Comparison of ENCODE assay signal across 13 mouse cellular contexts in genomic region chr19:10449190-10449589, GRCm38 (mm10). TPM values are rescaled to one million over a fixed set of nuclear protein-coding genes. Genes with fewer than 3 reads are reported as not detected.
DNase-seq lines count a peak whose midpoint lies in the region; ATAC-seq and TF ChIP-seq lines count a peak whose summit lies in the region.
"Had no signal": no experiment of that assay in that cellular context is flagged by ENCODE, and none has a peak within 500 bp of the region (broad histone marks: within the 10 kb centered on the region; RNA-seq: fewer than 3 reads in every experiment).

No protein-coding gene starts in this region.

- H3K4me1 ChIP-seq in embryonic facial prominence, embryonic 14.5 days (ENCODE audit: control insufficient read depth, insufficient read depth, low read length) = no peaks in the 10 kb centered on the region
- H3K4me1 ChIP-seq in embryonic facial prominence, embryonic 10.5 days = no peaks in the 10 kb centered on the region
- H3K4me1 ChIP-seq in stomach, embryonic 16.5 days (ENCODE audit: control insufficient read depth, insufficient read depth, low read length) = no peaks in the 10 kb centered on the region
- no peaks in the 10 kb centered on the region for H3K4me1 ChIP-seq in stomach, postnatal 0 days (replicated peaks; ENCODE audit: control insufficient read depth, insufficient read depth)
- no peaks in the 10 kb centered on the region for H3K4me1 ChIP-seq in neural tube, embryonic 14.5 days (ENCODE audit: control insufficient read depth, insufficient read depth, low read length)

- ATAC-seq in embryonic facial prominence, embryonic 14.5 days (ENCODE audit: low read depth) = 0 out of 2 replicates have a peak, but pooled peaks have one; percentile 19
- ATAC-seq in stomach, embryonic 16.5 days (ENCODE audit: insufficient read depth, low FRiP score) = peak; percentile 27; the same call in 1 of the 2 replicates
- ATAC-seq in stomach, postnatal 0 days (ENCODE audit: low FRiP score, low TSS enrichment) = no peak
- peak; percentile 22; the same call in 1 of the 2 replicates for ATAC-seq in neural tube, embryonic 14.5 days (ENCODE audit: low read depth)
- ATAC-seq: liver, embryonic 12.5 days had no signal

- no peak overlapping the region for H3K4me2 ChIP-seq in embryonic facial prominence, embryonic 14.5 days (ENCODE audit: low read depth, low read length)
- H3K4me2 ChIP-seq in stomach, embryonic 16.5 days (ENCODE audit: low read depth, low read length) = no peak overlapping the region
- H3K4me2 ChIP-seq in stomach, postnatal 0 days (replicated peaks; ENCODE audit: low read depth) = no peak overlapping the region
- no peak overlapping the region for H3K4me2 ChIP-seq in neural tube, embryonic 14.5 days (ENCODE audit: low read depth, low read length)
- H3K4me2 ChIP-seq: heart, embryonic 12.5 days; liver, embryonic 12.5 days; midbrain, embryonic 12.5 days had no signal

- H3K27ac ChIP-seq in embryonic facial prominence, embryonic 14.5 days (replicated peaks; ENCODE audit: low read depth, low read length) = no peak overlapping the region
- H3K27ac ChIP-seq in embryonic facial prominence, embryonic 10.5 days (replicated peaks) = no peak overlapping the region
- H3K27ac ChIP-seq in layer of hippocampus, adult 2 months = peak overlapping the region; percentile 18; the same call in 1 of the 2 replicates
- no peak overlapping the region; the same call in 1 of the 2 replicates for H3K27ac ChIP-seq in stomach, embryonic 16.5 days (ENCODE audit: low read length)
- no peak overlapping the region for H3K27ac ChIP-seq in stomach, postnatal 0 days (replicated peaks)
- H3K27ac ChIP-seq in neural tube, embryonic 14.5 days (ENCODE audit: low read depth, low read length) = no peak overlapping the region
- H3K27ac ChIP-seq: kidney, postnatal 0 days; liver, embryonic 12.5 days; midbrain, embryonic 12.5 days had no signal

- H3K9me3 ChIP-seq in embryonic facial prominence, embryonic 14.5 days (ENCODE audit: control insufficient read depth, low read length) = no peaks in the 10 kb centered on the region
- H3K9me3 ChIP-seq in embryonic facial prominence, embryonic 10.5 days = no peaks in the 10 kb centered on the region
- no peaks in the 10 kb centered on the region for H3K9me3 ChIP-seq in stomach, embryonic 16.5 days (replicated peaks; ENCODE audit: control insufficient read depth, low read length)
- H3K9me3 ChIP-seq in stomach, postnatal 0 days (ENCODE audit: control insufficient read depth, low read length) = no peaks in the 10 kb centered on the region
- H3K9me3 ChIP-seq in neural tube, embryonic 14.5 days (ENCODE audit: control insufficient read depth, low read length) = no peaks in the 10 kb centered on the region
- H3K9me3 ChIP-seq: heart, embryonic 12.5 days; midbrain, embryonic 12.5 days had no signal

- H3K36me3 ChIP-seq in embryonic facial prominence, embryonic 14.5 days (ENCODE audit: control insufficient read depth, insufficient read depth, low read length) = no peaks in the 10 kb centered on the region
- no peaks in the 10 kb centered on the region for H3K36me3 ChIP-seq in embryonic facial prominence, embryonic 10.5 days (replicated peaks)
- no peaks in the 10 kb centered on the region for H3K36me3 ChIP-seq in stomach, embryonic 16.5 days (ENCODE audit: control insufficient read depth, insufficient read depth, low read length)
- H3K36me3 ChIP-seq in stomach, postnatal 0 days (ENCODE audit: control insufficient read depth, insufficient read depth, low read length) = no peaks in the 10 kb centered on the region
- H3K36me3 ChIP-seq in neural tube, embryonic 14.5 days (ENCODE audit: control insufficient read depth, insufficient read depth, low read length) = peaks cover 16% of the 10 kb centered on the region
- H3K36me3 ChIP-seq: heart, embryonic 12.5 days had no signal

- DNase-seq in embryonic facial prominence, embryonic 14.5 days (ENCODE audit: low spot score) = no peak
- DNase-seq in embryonic facial prominence, embryonic 10.5 days (ENCODE audit: low spot score) = no peak
- DNase-seq in layer of hippocampus, adult 2 months (ENCODE audit: low spot score in 2 of 2) = no peak
- no peak for DNase-seq in layer of hippocampus, postnatal 36 days
- DNase-seq in stomach, postnatal 0 days (ENCODE audit: low spot score) = no peak
- no peak for DNase-seq in adrenal gland, postnatal 36 days

- 60% methylated on average over 5 of the region's 6 CpGs for whole genome bisulfite sequencing in embryonic facial prominence, embryonic 14.5 days
- 68% methylated on average over 6 of the region's 6 CpGs for WGBS in embryonic facial prominence, embryonic 10.5 days
- 57% methylated on average over 6 of the region's 6 CpGs for WGBS in stomach, embryonic 16.5 days
- WGBS in stomach, postnatal 0 days = 59% methylated on average over 6 of the region's 6 CpGs
- 83% methylated on average over 6 of the region's 6 CpGs for WGBS in neural tube, embryonic 14.5 days

- TF ChIP-seq CTCF in layer of hippocampus, adult 2 months (conservative IDR thresholded peaks at IDR 0.05) = no peak
- no peak for TF ChIP-seq CTCF in stomach, postnatal 0 days (IDR thresholded peaks at IDR 0.05; ENCODE audit: low read depth)

- no peak overlapping the region for H3K9ac ChIP-seq in embryonic facial prominence, embryonic 14.5 days (ENCODE audit: low read depth, low read length)
- H3K9ac ChIP-seq in stomach, embryonic 16.5 days (ENCODE audit: low read length) = no peak overlapping the region
- H3K9ac ChIP-seq in stomach, postnatal 0 days (ENCODE audit: low read length) = no peak overlapping the region
- H3K9ac ChIP-seq in neural tube, embryonic 14.5 days (replicated peaks; ENCODE audit: low read depth, low read length) = no peak overlapping the region
- H3K9ac ChIP-seq: heart, embryonic 12.5 days; liver, embryonic 12.5 days; midbrain, embryonic 12.5 days had no signal

- TF ChIP-seq EP300 in stomach, postnatal 0 days (optimal IDR thresholded peaks at IDR 0.05) = no peak

- no peak overlapping the region for H3K4me3 ChIP-seq in embryonic facial prominence, embryonic 14.5 days (ENCODE audit: low read depth, low read length)
- no peak overlapping the region for H3K4me3 ChIP-seq in embryonic facial prominence, embryonic 10.5 days
- no peak overlapping the region for H3K4me3 ChIP-seq in layer of hippocampus, adult 2 months
- H3K4me3 ChIP-seq in stomach, embryonic 16.5 days (replicated peaks; ENCODE audit: low read length) = no peak overlapping the region
- no peak overlapping the region for H3K4me3 ChIP-seq in stomach, postnatal 0 days (ENCODE audit: low read depth, low read length)
- H3K4me3 ChIP-seq in neural tube, embryonic 14.5 days (ENCODE audit: low read depth, low read length) = no peak overlapping the region
- H3K4me3 ChIP-seq: heart, embryonic 12.5 days; liver, embryonic 12.5 days; midbrain, embryonic 12.5 days had no signal

- H3K27me3 ChIP-seq in embryonic facial prominence, embryonic 14.5 days (replicated peaks; ENCODE audit: control insufficient read depth, insufficient read depth, low read length) = peaks cover 5% of the 10 kb centered on the region; the same call in 1 of the 2 replicates
- peaks cover 36% of the 10 kb centered on the region for H3K27me3 ChIP-seq in embryonic facial prominence, embryonic 10.5 days (replicated peaks; ENCODE audit: low read depth, poor library complexity, severe bottlenecking)
- peaks cover 7% of the 10 kb centered on the region for H3K27me3 ChIP-seq in stomach, embryonic 16.5 days (ENCODE audit: control insufficient read depth, insufficient read depth, low read length)
- no peaks in the 10 kb centered on the region for H3K27me3 ChIP-seq in stomach, postnatal 0 days (ENCODE audit: control insufficient read depth, insufficient read depth, low read length)
- no peaks in the 10 kb centered on the region for H3K27me3 ChIP-seq in neural tube, embryonic 14.5 days (ENCODE audit: control insufficient read depth, insufficient read depth, low read length)

RNA-seq across cellular contexts. Expression of gene Lrrc10b, which starts 8.1 kb away (rescaled TPM):
- polyA plus RNA-seq in embryonic facial prominence, embryonic 14.5 days (2014; fragmentation: Nextera tagmentation; extraction: Ambion mirVana) = 0.68 and 1.4 TPM in 2 replicates
- 0.29 and 0.52 TPM in 2 replicates for polyA plus RNA-seq in embryonic facial prominence, embryonic 10.5 days (2016; fragmentation: Nextera tagmentation; extraction: Ambion mirVana)
- total RNA-seq in layer of hippocampus, adult 2 months (2021) = 10 to 100 TPM; 83.9 to 84.6 TPM
- total RNA-seq in layer of hippocampus, postnatal 36 days (2021) = 10 to 100 TPM; 78.7 to 89.3 TPM
- 0.32 and 0.41 TPM in 2 replicates for polyA plus RNA-seq in stomach, embryonic 16.5 days (2015; fragmentation: Nextera tagmentation; extraction: Ambion mirVana)
- 2.8 and 3.3 TPM in 2 replicates for polyA plus RNA-seq in stomach, postnatal 0 days (2015; fragmentation: Nextera tagmentation; extraction: Ambion mirVana)
- 0.66 and 0.75 TPM in 2 replicates for polyA plus RNA-seq in neural tube, embryonic 14.5 days (2014; fragmentation: Nextera tagmentation; extraction: Ambion mirVana)
- 1 to 10 TPM; 3.5 to 6.2 TPM for total RNA-seq in adrenal gland, postnatal 36 days (2021)
- total RNA-seq: CH12.LX had no signal

RNA-seq across cellular contexts. Expression of gene Ppp1r32, which starts 33.5 kb away (rescaled TPM):
- 0.45 and 2.5 TPM in 2 replicates for polyA plus RNA-seq in embryonic facial prominence, embryonic 14.5 days (2014; fragmentation: Nextera tagmentation; extraction: Ambion mirVana)
- 0.29 and 0.39 TPM in 2 replicates for polyA plus RNA-seq in embryonic facial prominence, embryonic 10.5 days (2016; fragmentation: Nextera tagmentation; extraction: Ambion mirVana)
- total RNA-seq in layer of hippocampus, adult 2 months (2021) = 1 to 10 TPM; 2.4 to 3.0 TPM
- 1 to 10 TPM; 1.5 to 1.8 TPM for total RNA-seq in layer of hippocampus, postnatal 36 days (2021)
- 0.31 TPM in 1 of 2 replicates, not detected in the other for polyA plus RNA-seq in stomach, embryonic 16.5 days (2015; fragmentation: Nextera tagmentation; extraction: Ambion mirVana)
- polyA plus RNA-seq in stomach, postnatal 0 days (2015; fragmentation: Nextera tagmentation; extraction: Ambion mirVana) = 0.15 and 0.16 TPM in 2 replicates
- 0.32 and 1.0 TPM in 2 replicates for polyA plus RNA-seq in neural tube, embryonic 14.5 days (2014; fragmentation: Nextera tagmentation; extraction: Ambion mirVana)
- under 1 TPM; 0.63 to 0.93 TPM for total RNA-seq in adrenal gland, postnatal 36 days (2021)
- total RNA-seq: CH12.LX had no signal
- polyA plus RNA-seq: heart, embryonic 12.5 days; kidney, postnatal 0 days; liver, embryonic 12.5 days had no signal
